Mouse (Mus musculus): ENCODE data around the gene B3gnt9. TPM values are rescaled to one million over a fixed set of nuclear protein-coding genes. Genes with fewer than 3 reads are reported as not detected.

Gene B3gnt9
- polyA plus RNA-seq (2012; rRNA removed) = 1.4 and 1.7 TPM in 2 replicates

GRCm38 (mm10) chr8:105254966-105255350 lies at the start of gene B3gnt9:
Gene B3gnt9 (minus strand): TSS chr8:105255153.

GRCm38 (mm10) chr8:105297511-105298192 lies 42.7 kb upstream of the B3gnt9 start, which contains the start of gene E2f4:
Gene E2f4 (plus strand): TSS chr8:105297663.

GRCm38 (mm10) chr8:105295895-105296573 lies 41.1 kb upstream of the B3gnt9 start, which contains the start of gene Exoc3l:
Gene Exoc3l (minus strand): TSS chr8:105296101.

DNA sequence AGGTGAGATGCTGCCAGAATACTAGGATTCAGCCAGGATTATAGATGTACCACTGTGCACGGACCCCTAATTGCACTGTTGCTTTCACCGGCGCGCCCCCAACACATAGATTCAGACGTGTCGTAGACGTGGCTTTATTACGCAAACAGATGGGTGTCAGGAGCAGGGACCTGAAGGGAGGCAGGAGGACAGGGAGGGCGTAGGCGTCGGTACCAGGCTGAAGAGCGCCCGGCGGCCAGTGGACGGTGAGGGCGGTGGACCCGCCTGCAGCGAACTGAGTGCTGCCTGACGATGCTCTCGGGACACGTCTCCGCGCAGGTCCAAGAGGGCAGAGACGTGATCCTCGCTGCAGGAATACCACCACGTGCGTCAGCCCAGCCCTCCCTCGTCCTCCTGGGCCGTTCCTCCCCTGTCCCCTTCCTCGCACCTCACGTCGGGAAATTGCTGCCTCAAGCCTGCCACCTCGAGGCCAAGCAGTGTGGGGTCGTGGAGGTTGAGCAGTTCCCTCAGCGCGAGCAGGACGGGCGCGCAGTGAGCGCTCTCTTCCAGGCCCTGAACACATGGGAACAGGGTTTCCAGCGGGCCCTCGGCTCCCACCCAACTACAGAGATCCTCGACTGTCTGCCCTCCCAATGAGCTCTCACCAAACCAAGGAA lies 35.0 kb upstream of the B3gnt9 start, which contains the start of gene 4931428F04Rik:
Gene 4931428F04Rik (minus strand): TSS at position 60 of the 656 bp plus-strand sequence.

GRCm38 (mm10) chr8:105275840-105276239 lies 20.9 kb upstream of the B3gnt9 start, which contains the start of gene Nol3:
Gene Nol3 (plus strand): TSS chr8:105276140.

DNA sequence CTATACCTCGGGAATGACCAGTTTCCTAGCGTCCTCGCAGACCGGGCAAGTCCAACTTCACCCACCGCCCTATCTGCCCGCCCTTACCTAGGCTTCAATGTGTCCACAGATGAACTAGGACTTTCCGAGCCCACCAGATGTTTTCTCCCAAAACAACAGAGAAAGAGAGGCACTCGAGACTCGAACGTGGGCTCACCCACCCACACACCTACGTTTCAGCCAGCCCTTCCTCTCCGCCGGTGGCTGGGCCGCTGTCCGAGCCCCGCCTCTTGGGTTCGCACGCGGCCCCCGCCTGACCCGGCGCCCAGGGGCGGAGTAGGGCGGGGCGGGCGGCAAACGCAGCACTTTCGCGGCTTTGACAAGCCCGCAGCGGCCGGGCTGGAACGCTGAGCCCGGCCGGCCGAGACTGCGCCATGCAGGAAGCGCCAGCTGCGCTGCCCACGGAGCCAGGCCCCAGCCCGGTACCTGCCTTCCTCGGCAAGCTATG lies 14.6 kb upstream of the B3gnt9 start, which contains the start of gene Hsf4:
Gene Hsf4 (plus strand): TSS at position 341 of the 487 bp plus-strand sequence.

DNA sequence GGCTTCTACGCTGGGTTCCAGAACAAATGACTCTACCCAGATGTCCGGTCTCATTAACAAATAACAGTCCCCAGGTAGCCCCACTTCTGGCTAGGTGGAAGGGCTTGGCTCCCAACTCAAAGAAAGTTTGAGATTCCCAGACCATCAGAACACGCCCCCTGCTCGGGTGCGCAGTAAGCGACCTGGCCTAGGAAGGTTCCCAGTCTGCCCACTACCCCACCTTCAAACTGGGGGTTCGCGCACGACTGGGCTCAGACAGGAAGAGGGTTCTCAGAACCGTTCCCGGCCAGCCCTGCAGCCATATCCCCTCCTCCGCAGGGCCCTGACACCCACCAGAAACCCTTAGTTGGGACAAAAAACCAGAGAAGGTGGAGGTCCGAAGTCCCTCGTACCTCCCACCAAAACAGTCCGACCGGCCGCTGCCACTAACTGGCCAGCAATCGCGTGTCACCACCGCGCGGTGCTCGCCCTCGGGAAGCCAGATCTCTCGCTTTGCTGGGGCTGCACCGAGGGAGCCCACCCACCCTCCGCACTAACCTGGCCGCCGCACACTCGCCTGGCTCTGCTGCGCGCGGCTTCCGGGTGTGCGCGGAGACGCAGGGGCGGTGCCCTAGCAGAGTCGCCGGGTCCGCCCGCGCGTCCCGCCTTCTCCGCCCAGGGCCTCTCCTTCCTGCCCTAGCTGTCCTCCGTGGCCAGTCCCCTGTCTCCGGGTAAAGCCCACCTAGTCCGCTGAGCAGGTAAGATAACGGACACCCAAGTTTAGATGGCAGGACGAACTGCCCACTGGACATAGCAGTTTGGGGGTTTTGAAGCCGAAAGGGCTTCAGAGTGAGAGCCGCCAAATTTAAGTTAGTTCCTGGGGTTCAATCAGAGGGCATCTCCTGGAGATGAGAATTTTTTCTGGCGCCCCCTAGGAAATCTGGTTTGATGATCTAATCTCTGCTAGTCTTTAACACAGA lies 9.3 kb upstream of the B3gnt9 start, which contains the start of the genes Tradd and Fbxl8:
Gene Tradd (minus strand): TSS at position 586 of the 959 bp plus-strand sequence.
Gene Fbxl8 (plus strand): TSS at position 625 of the 959 bp plus-strand sequence.

DNA sequence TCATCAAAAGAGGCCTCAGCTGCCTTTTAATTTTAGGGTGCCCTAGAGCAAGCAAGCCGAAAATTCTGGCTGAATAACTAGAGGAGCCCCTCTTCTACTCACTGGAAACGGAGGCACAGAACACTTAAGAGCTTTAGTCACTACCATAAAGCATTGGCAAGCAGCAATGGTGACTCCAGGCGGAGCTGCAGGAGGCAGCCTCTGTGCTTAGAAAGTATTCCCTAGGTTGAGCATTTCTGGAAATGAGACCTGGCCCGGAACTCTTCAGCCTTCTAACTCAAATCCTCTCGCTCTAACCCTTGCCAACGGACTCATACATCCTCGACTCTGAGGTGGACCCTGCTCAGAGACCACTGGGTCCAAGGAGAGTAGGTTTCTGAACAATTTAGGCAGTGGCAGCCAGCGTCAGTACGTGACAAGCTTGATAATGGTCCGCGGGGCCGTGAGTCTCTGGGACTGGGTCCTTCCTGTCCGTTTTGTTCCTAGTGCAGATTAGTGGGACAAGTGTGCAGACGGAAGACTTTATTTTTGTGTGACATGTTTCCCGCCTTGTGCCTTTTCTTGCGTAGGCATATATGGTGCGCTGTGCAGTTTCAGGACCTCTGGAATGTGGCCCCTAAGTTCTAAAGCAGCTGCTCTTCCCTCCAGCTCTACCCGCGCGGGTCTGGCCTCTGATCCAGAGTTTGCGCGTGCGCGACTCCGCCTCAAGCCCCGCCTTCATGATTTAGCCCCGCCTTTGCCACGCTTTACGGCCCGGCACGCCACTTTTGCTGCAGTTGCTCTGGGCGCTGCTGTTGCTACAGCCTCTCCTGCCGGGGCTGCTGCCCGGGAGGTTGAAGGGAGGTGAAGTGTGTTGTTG lies 30.3 kb downstream of the B3gnt9 start, which contains the start of gene D230025D16Rik:
Gene D230025D16Rik (plus strand): TSS at position 733 of the 859 bp plus-strand sequence.

Other genes with a start within 250 kb of the B3gnt9 start
- gene Ces3a, start 206.6 kb downstream of the B3gnt9 start, polyA plus RNA-seq (2012; rRNA removed) = 0.19 and 0.23 TPM in 2 replicates
- not detected in 2 replicates for gene Ces3b, start 171.4 kb downstream of the B3gnt9 start, polyA plus RNA-seq (2012; rRNA removed)
- not detected in 2 replicates for gene Ces4a, start 123.4 kb downstream of the B3gnt9 start, polyA plus RNA-seq (2012; rRNA removed)
- gene Cbfb, start 84.5 kb downstream of the B3gnt9 start, polyA plus RNA-seq (2012; rRNA removed) = 5.0 and 7.1 TPM in 2 replicates
- 10.6 and 12.9 TPM in 2 replicates for gene D230025D16Rik, start 30.0 kb downstream of the B3gnt9 start, polyA plus RNA-seq (2012; rRNA removed)
- 5.4 and 5.6 TPM in 2 replicates for gene Tradd, start 9.5 kb upstream of the B3gnt9 start, polyA plus RNA-seq (2012; rRNA removed)
- 0.77 and 0.93 TPM in 2 replicates for gene Fbxl8, start 9.5 kb upstream of the B3gnt9 start, polyA plus RNA-seq (2012; rRNA removed)
- 0.01 and 0.03 TPM in 2 replicates for gene Hsf4, start 14.6 kb upstream of the B3gnt9 start, polyA plus RNA-seq (2012; rRNA removed)
- gene Nol3, start 21.0 kb upstream of the B3gnt9 start, polyA plus RNA-seq (2012; rRNA removed) = 0.02 and 0.07 TPM in 2 replicates
- gene 4931428F04Rik, start 34.7 kb upstream of the B3gnt9 start, polyA plus RNA-seq (2012; rRNA removed) = 1.1 TPM in 2 replicates
- 5.9 and 7.1 TPM in 2 replicates for gene Exoc3l, start 40.9 kb upstream of the B3gnt9 start, polyA plus RNA-seq (2012; rRNA removed)
- gene E2f4, start 42.5 kb upstream of the B3gnt9 start, polyA plus RNA-seq (2012; rRNA removed) = 221 and 269 TPM in 2 replicates
- 3.3 and 3.8 TPM in 2 replicates for gene Elmo3, start 50.4 kb upstream of the B3gnt9 start, polyA plus RNA-seq (2012; rRNA removed)
- gene Lrrc29, start 71.1 kb upstream of the B3gnt9 start, polyA plus RNA-seq (2012; rRNA removed) = 8.4 and 9.2 TPM in 2 replicates
- gene Tmem208, start 71.2 kb upstream of the B3gnt9 start, polyA plus RNA-seq (2012; rRNA removed) = 57.5 and 62.2 TPM in 2 replicates
- 3.6 and 4.4 TPM in 2 replicates for gene Fhod1, start 92.8 kb upstream of the B3gnt9 start, polyA plus RNA-seq (2012; rRNA removed)
- gene Slc9a5, start 93.7 kb upstream of the B3gnt9 start, polyA plus RNA-seq (2012; rRNA removed) = 0.75 and 0.82 TPM in 2 replicates
- 0.02 and 0.07 TPM in 2 replicates for gene Plekhg4, start 118.1 kb upstream of the B3gnt9 start, polyA plus RNA-seq (2012; rRNA removed)
- gene Kctd19, start 158.3 kb upstream of the B3gnt9 start, polyA plus RNA-seq (2012; rRNA removed) = not detected in 2 replicates
- 0.08 and 0.10 TPM in 2 replicates for gene Lrrc36, start 158.4 kb upstream of the B3gnt9 start, polyA plus RNA-seq (2012; rRNA removed)
- 0.69 and 2.4 TPM in 2 replicates for gene Tppp3, start 216.4 kb upstream of the B3gnt9 start, polyA plus RNA-seq (2012; rRNA removed)
- 1.9 and 2.1 TPM in 2 replicates for gene Zdhhc1, start 241.7 kb upstream of the B3gnt9 start, polyA plus RNA-seq (2012; rRNA removed)